Mouse (Mus musculus) intestine, postnatal 0 days (tissue): ENCODE results near the gene Krt8. TPM values are rescaled to one million over a fixed set of nuclear protein-coding genes. Genes with fewer than 3 reads are reported as not detected.

Experiments
- ATAC-seq: fragments of 200-750 bp; cut with Nextera tagmentation; 2 replicates; pipeline ENCODE4 v1.8.0; 2017; ENCODE audit warnings: mild to moderate bottlenecking, moderate TSS enrichment, moderate library complexity
- H3K27ac ChIP-seq: fragments of 300-500 bp; sonication (generic); 2 replicates; pipeline ENCODE4 v1.5.1; 2014; ENCODE audit warnings: mild to moderate bottlenecking, low read depth, low read length, moderate library complexity
- H3K27me3 ChIP-seq: fragments of 300-500 bp; sonication (generic); replicated peaks from 2 replicates; pipeline ENCODE4 v1.6.1; 2014; ENCODE audit warnings: low read length, mixed read lengths; ENCODE audit not compliant: control insufficient read depth, insufficient read depth
- H3K36me3 ChIP-seq: fragments of 300-500 bp; sonication (generic); 2 replicates; pipeline ENCODE4 v1.6.1; 2014; ENCODE audit warnings: mild to moderate bottlenecking, moderate library complexity; ENCODE audit not compliant: control insufficient read depth, insufficient read depth
- H3K4me1 ChIP-seq: fragments of 300-500 bp; sonication (generic); replicated peaks from 2 replicates; pipeline ENCODE4 v1.6.1; 2014; ENCODE audit warnings: antibody characterized with exemption, low read length, mixed read lengths; ENCODE audit not compliant: control insufficient read depth, insufficient read depth
- H3K4me2 ChIP-seq: fragments of 300-500 bp; sonication (generic); replicated peaks from 2 replicates; pipeline ENCODE4 v1.6.1; 2014; ENCODE audit warnings: low read depth, mild to moderate bottlenecking, moderate library complexity
- H3K4me3 ChIP-seq: fragments of 300-500 bp; sonication (generic); 2 replicates; pipeline ENCODE4 v1.5.1; 2014; ENCODE audit warnings: low read depth, low read length
- H3K9ac ChIP-seq: fragments of 300-500 bp; sonication (generic); 2 replicates; pipeline ENCODE4 v1.6.1; 2014; ENCODE audit warnings: mild to moderate bottlenecking, low read depth, low read length
- H3K9me3 ChIP-seq: fragments of 300-500 bp; sonication (generic); 2 replicates; pipeline ENCODE4 v1.6.1; 2016; ENCODE audit warnings: mixed run types; ENCODE audit not compliant: control insufficient read depth
- CTCF ChIP-seq: sonication (generic); IDR thresholded peaks from 2 replicates; pipeline ENCODE4 v1.5.1; 2016; ENCODE audit warnings: low read depth, mild to moderate bottlenecking, control low read depth, antibody characterized with exemption, moderate library complexity
- whole genome bisulfite sequencing: fragments of 180-500 bp; shearing (Covaris S2); extraction: QIAGEN DNeasy Blood & Tissue Kit; methylation state at CpG from one replicate; pipeline ENCODE4 v1.1.7; 2014; 5-methylcytosine and 5-hydroxymethylcytosine counted together
- polyA plus RNA-seq: library from polyadenylated mRNA; unstranded; fragments of >200 nt; fragmentation: Nextera tagmentation; extraction: Ambion mirVana; gene quantifications from 2 replicates; pipeline ENCODE4 v1.2.1, GENCODE M21; 2015

Krt8 gene
- polyA plus RNA-seq, 1 experiment from 2014 or later: 1,037 TPM

- Histone ChIP-seq H3K9ac (no peak overlapping the region), H3K27ac (peak overlapping the region; percentile 65), H3K4me2 (peak overlapping the region; percentile 50), H3K36me3 (no peaks in the 10 kb centered on the region), H3K4me3 (0 out of 2 replicates have a peak overlapping the region, but pooled peaks have one; percentile 5), H3K9me3 (no peaks in the 10 kb centered on the region), H3K4me1 (no peaks in the 10 kb centered on the region), H3K27me3 (no peaks in the 10 kb centered on the region)
- peak; percentile 87 for ATAC-seq
- TF ChIP-seq CTCF: peak; percentile 97
- WGBS: 4% methylated on average over 15 of the region's 15 CpGs
Measured at GRCm38 (mm10) chr15:101983949-101984601, 20.2 kb downstream of the Krt8 start.

GRCm38 (mm10) chr15:101983315-101983948 is 20.9 kb downstream of the Krt8 start:
- H3K27ac ChIP-seq: 0 out of 2 replicates have a peak overlapping the region, but pooled peaks have one; percentile 65
- H3K4me1 ChIP-seq: no peaks in the 10 kb centered on the region
- H3K9me3 ChIP-seq: no peaks in the 10 kb centered on the region
- no peaks in the 10 kb centered on the region for H3K36me3 ChIP-seq
- peak; percentile 30; the same call in 1 of the 2 replicates for TF ChIP-seq CTCF
- WGBS: 81% methylated on average over 13 of the region's 13 CpGs
- no peaks in the 10 kb centered on the region for H3K27me3 ChIP-seq
- ATAC-seq: no peak
- H3K4me2 ChIP-seq: peak overlapping the region; percentile 50
- no peak overlapping the region for H3K9ac ChIP-seq
- H3K4me3 ChIP-seq: no peak overlapping the region

GRCm38 (mm10) chr15:101980849-101981248 is 23.4 kb downstream of the Krt8 start:
- no peak overlapping the region for H3K4me3 ChIP-seq
- no peaks in the 10 kb centered on the region for H3K36me3 ChIP-seq
- H3K27ac ChIP-seq: peak overlapping the region; percentile 68; the same call in 1 of the 2 replicates
- 0 out of 2 replicates have a peak overlapping the region, but pooled peaks have one; percentile 13 for H3K9ac ChIP-seq
- no peaks in the 10 kb centered on the region for H3K9me3 ChIP-seq
- H3K4me2 ChIP-seq: no peak overlapping the region
- H3K27me3 ChIP-seq: no peaks in the 10 kb centered on the region
- 29% methylated on average over 6 of the region's 6 CpGs for WGBS
- TF ChIP-seq CTCF: no peak
- ATAC-seq: peak; percentile 22; the same call in 1 of the 2 replicates
- peaks cover 16% of the 10 kb centered on the region for H3K4me1 ChIP-seq

- H3K27ac ChIP-seq: peak overlapping the region; percentile 99
- no peaks in the 10 kb centered on the region for H3K27me3 ChIP-seq
- H3K4me1 ChIP-seq: peaks cover 20% of the 10 kb centered on the region
- no peaks in the 10 kb centered on the region for H3K9me3 ChIP-seq
- peak overlapping the region; percentile 58 for H3K4me2 ChIP-seq
- H3K4me3 ChIP-seq: 0 out of 2 replicates have a peak overlapping the region, but pooled peaks have one; percentile 7
- peak overlapping the region; percentile 54 for H3K9ac ChIP-seq
- WGBS: 1% methylated on average over 36 of the region's 39 CpGs
- H3K36me3 ChIP-seq: no peaks in the 10 kb centered on the region
- peak; percentile 91 for ATAC-seq
- TF ChIP-seq CTCF: peak; percentile 45
Measured at GRCm38 (mm10) chr15:101977043-101977726, 27.1 kb downstream of the Krt8 start.

GRCm38 (mm10) chr15:101976641-101977040 is 27.6 kb downstream of the Krt8 start:
- Histone ChIP-seq H3K27ac (peak overlapping the region; percentile 99), H3K9ac (peak overlapping the region; percentile 54), H3K36me3 (no peaks in the 10 kb centered on the region), H3K9me3 (no peaks in the 10 kb centered on the region), H3K27me3 (no peaks in the 10 kb centered on the region), H3K4me1 (peaks cover 20% of the 10 kb centered on the region), H3K4me2 (peak overlapping the region; percentile 58), H3K4me3 (no peak overlapping the region)
- TF ChIP-seq CTCF: no peak
- 36% methylated on average over 3 of the region's 3 CpGs for WGBS
- ATAC-seq: no peak

GRCm38 (mm10) chr15:101976023-101976422 is 28.3 kb downstream of the Krt8 start:
- no peak overlapping the region for H3K4me2 ChIP-seq

More at GRCm38 (mm10) chr15:101976023-101976422, 28.3 kb downstream of the Krt8 start:
- no peak for TF ChIP-seq CTCF
- Histone ChIP-seq H3K4me1 (peaks cover 20% of the 10 kb centered on the region), H3K27ac (peak overlapping the region; percentile 99), H3K36me3 (no peaks in the 10 kb centered on the region), H3K9me3 (no peaks in the 10 kb centered on the region), H3K27me3 (no peaks in the 10 kb centered on the region), H3K9ac (no peak overlapping the region), H3K4me3 (no peak overlapping the region)
- WGBS: 18% methylated on average over 5 of the region's 5 CpGs
- peak; percentile 67 for ATAC-seq
